Mouse (Mus musculus) hindbrain, embryonic 14.5 days (tissue): ENCODE results near the gene Amy1. TPM values are rescaled to one million over a fixed set of nuclear protein-coding genes. Genes with fewer than 3 reads are reported as not detected.
"Not testable (repeated sequence)": the region's sequence is repeated elsewhere in the genome, so short reads cannot be mapped to it uniquely, and the experiment has no call there.

Source experiments
- ATAC-seq: fragments of 200-750 bp; cut with Nextera tagmentation; 2 replicates; pipeline ENCODE4 v1.8.0; 2017; ENCODE audit warnings: moderate number of reproducible peaks, mild to moderate bottlenecking, moderate TSS enrichment, moderate library complexity; ENCODE audit not compliant: low FRiP score
- DNase-seq: peaks from one replicate; pipeline ENCODE4 v3.0.0-alpha.2; 2015; ENCODE audit warnings: low spot score
- H3K27ac ChIP-seq: fragments of 300-500 bp; sonication (generic); 2 replicates; pipeline ENCODE4 v1.5.1; 2014; ENCODE audit warnings: mild to moderate bottlenecking, moderate library complexity
- H3K27me3 ChIP-seq: fragments of 300-500 bp; sonication (generic); 2 replicates; pipeline ENCODE4 v1.6.1; 2014; ENCODE audit warnings: mild to moderate bottlenecking, low read length, mixed read lengths; ENCODE audit not compliant: control insufficient read depth, insufficient read depth
- H3K36me3 ChIP-seq: fragments of 300-500 bp; sonication (generic); replicated peaks from 2 replicates; pipeline ENCODE4 v1.6.1; 2014; ENCODE audit not compliant: control insufficient read depth, insufficient read depth
- H3K4me1 ChIP-seq: fragments of 300-500 bp; sonication (generic); replicated peaks from 2 replicates; pipeline ENCODE4 v1.6.1; 2014; ENCODE audit warnings: antibody characterized with exemption, low read length, mixed read lengths; ENCODE audit not compliant: control insufficient read depth, insufficient read depth
- H3K4me2 ChIP-seq: fragments of 300-500 bp; sonication (generic); replicated peaks from 2 replicates; pipeline ENCODE4 v1.6.1; 2014; ENCODE audit warnings: mild to moderate bottlenecking, moderate library complexity
- H3K4me3 ChIP-seq: fragments of 300-500 bp; sonication (generic); replicated peaks from 2 replicates; pipeline ENCODE4 v1.5.1; 2014; ENCODE audit warnings: mild to moderate bottlenecking, low read length
- H3K9ac ChIP-seq: fragments of 300-500 bp; sonication (generic); 2 replicates; pipeline ENCODE4 v1.6.1; 2014
- H3K9me3 ChIP-seq: fragments of 300-500 bp; sonication (generic); 2 replicates; pipeline ENCODE4 v1.6.1; 2016; ENCODE audit warnings: low read length; ENCODE audit not compliant: control insufficient read depth
- WGBS: fragments of 180-500 bp; shearing (Covaris S2); extraction: QIAGEN DNeasy Blood & Tissue Kit; methylation state at CpG from one replicate; pipeline ENCODE4 v1.1.7; 2014; 5-methylcytosine and 5-hydroxymethylcytosine counted together
- polyA plus RNA-seq: library from polyadenylated mRNA; unstranded; fragments of >200 nt; fragmentation: Nextera tagmentation; extraction: Ambion mirVana; gene quantifications from 2 replicates; pipeline ENCODE4 v1.2.1, GENCODE M21; 2014

Gene Amy1
- polyA plus RNA-seq: 29.6 and 34.8 TPM in 2 replicates

- Histone ChIP-seq H3K4me3 (no peak within 1 kb of the TSS), H3K9ac (no peak within 1 kb of the TSS), H3K4me2 (no peak within 1 kb of the TSS), H3K9me3 (no peaks in the 10 kb centered on the region), H3K4me1 (no peaks in the 10 kb centered on the region), H3K36me3 (peaks cover 43% of the 10 kb centered on the region), H3K27ac (no peak within 1 kb of the TSS), H3K27me3 (no peaks in the 10 kb centered on the region)
- DNase-seq (no peak), ATAC-seq (no peak)
- 99% methylated on average over 2 of the region's 2 CpGs for WGBS
These were observed at the start of gene Amy1 for GRCm38 (mm10) chr3:113606599-113606998. Amy1 (minus strand) TSS chr3:113606699.

DNA sequence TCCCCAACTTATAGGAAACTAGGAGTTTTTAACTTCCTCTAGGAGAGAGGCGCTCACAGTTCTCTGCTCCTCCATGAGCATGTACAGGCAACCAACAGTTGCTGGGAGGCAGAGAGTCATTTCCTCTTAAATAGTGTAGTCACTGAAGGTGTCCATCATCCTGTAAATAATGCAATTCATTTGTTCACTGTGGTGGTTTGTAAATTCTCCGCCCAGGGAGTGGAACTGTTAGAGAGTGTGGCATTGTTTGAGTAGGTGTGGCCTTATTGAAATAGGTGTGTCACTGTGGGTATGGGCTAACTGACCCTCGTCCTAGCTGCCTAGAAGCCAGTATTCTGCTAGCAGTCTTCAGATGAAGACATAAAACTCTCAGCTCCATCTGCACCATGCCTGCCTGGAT lies 47.8 kb upstream of the Amy1 start:
- no peaks in the 10 kb centered on the region for H3K27me3 ChIP-seq
- no peaks in the 10 kb centered on the region for H3K36me3 ChIP-seq
- DNase-seq (no peak), ATAC-seq (no peak)
- no peaks in the 10 kb centered on the region for H3K4me1 ChIP-seq
- H3K27ac ChIP-seq: no peak overlapping the region
- 80% methylated on average over 3 of the region's 3 CpGs for WGBS
- no peak overlapping the region for H3K9ac ChIP-seq
- H3K4me3 ChIP-seq: no peak overlapping the region
- H3K9me3 ChIP-seq: no peaks in the 10 kb centered on the region
- no peak overlapping the region for H3K4me2 ChIP-seq

DNA sequence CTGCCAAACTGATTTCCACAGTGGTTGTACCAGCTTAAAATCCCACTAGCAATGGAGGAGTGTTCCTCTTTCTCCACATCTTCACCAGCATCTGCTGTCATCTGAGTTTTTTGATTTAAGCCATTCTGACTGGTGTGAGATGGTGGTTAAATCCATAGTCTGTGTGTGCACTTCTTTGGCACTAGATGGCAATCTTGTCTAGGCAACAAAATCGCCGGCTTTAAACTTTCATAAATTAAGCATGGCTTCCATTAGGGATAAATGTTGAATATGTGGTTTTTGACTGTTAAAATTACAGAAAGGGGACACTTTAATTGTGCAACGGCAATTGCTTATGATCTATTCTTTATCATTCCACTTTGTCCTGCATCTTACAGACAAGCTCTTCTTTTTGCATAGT lies 44.9 kb upstream of the Amy1 start:
- not testable (repeated sequence) for H3K36me3 ChIP-seq, H3K4me2 ChIP-seq, H3K9ac ChIP-seq, H3K4me3 ChIP-seq, H3K9me3 ChIP-seq, H3K27ac ChIP-seq, H3K4me1 ChIP-seq, H3K27me3 ChIP-seq
- 44% methylated on average over 3 of the region's 3 CpGs for WGBS
- ATAC-seq: 0 out of 2 replicates have a peak, but pooled peaks have one; percentile 48
- DNase-seq: peak; percentile 81

DNA sequence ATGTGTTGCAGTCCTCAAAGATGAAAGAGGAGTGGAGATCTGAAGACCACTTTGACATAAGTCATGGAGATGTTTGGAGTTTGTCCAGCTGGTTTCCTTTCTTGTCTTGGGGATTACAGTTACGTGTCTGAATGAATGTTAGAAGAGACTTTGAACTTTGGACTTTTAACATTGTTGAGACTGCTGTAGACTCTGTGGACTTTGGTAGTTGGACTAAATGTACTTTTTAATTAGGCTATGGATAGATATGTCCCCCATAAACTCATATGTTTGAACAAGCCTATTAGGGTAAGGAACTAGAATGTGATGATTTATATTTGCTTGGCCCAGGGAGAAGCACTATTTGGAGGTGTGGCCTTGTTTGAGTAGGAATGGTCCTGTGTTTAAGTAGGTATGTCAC lies 33.0 kb upstream of the Amy1 start:
- Histone ChIP-seq H3K36me3 (no peaks in the 10 kb centered on the region), H3K9me3 (no peaks in the 10 kb centered on the region), H3K27me3 (no peaks in the 10 kb centered on the region), H3K4me3 (no peak overlapping the region), H3K4me1 (no peaks in the 10 kb centered on the region), H3K4me2 (no peak overlapping the region), H3K27ac (no peak overlapping the region), H3K9ac (no peak overlapping the region)
- 94% methylated on average over 1 of the region's 1 CpGs for WGBS
- DNase-seq (no peak), ATAC-seq (no peak)

DNA sequence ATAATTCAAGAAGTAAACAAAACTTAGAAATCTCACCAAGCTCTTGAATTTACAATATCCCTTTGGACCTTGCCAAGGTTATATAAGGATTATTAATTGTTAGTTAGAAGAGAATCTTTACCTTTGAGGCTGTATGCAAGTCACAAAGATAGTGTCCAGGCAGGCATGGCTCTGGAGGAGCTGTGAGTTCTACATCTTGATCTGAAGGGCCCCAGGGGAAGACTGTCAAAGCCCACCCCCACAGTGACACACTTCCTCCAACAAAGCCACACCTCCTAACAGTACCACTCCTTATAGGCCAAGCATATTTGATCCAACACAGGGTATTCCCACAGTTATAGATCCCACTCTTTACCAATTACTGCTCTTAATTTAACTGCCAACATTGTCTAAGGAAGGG lies 27.7 kb upstream of the Amy1 start:
- no peak for ATAC-seq
- no peaks in the 10 kb centered on the region for H3K27me3 ChIP-seq
- H3K9me3 ChIP-seq: no peaks in the 10 kb centered on the region
- H3K36me3 ChIP-seq: no peaks in the 10 kb centered on the region
- DNase-seq: no peak
- no peak overlapping the region for H3K9ac ChIP-seq
- H3K27ac ChIP-seq: no peak overlapping the region
- peaks cover 7% of the 10 kb centered on the region for H3K4me1 ChIP-seq
- no peak overlapping the region for H3K4me2 ChIP-seq
- H3K4me3 ChIP-seq: no peak overlapping the region

GRCm38 (mm10) chr3:113631611-113632010 lies 25.1 kb upstream of the Amy1 start:
- Histone ChIP-seq H3K4me3 (no peak overlapping the region), H3K4me2 (no peak overlapping the region), H3K27ac (no peak overlapping the region), H3K36me3 (peaks cover 6% of the 10 kb centered on the region), H3K27me3 (no peaks in the 10 kb centered on the region), H3K4me1 (peaks cover 12% of the 10 kb centered on the region), H3K9me3 (no peaks in the 10 kb centered on the region), H3K9ac (no peak overlapping the region)
- DNase-seq: peak; percentile 14
- no peak for ATAC-seq

DNA sequence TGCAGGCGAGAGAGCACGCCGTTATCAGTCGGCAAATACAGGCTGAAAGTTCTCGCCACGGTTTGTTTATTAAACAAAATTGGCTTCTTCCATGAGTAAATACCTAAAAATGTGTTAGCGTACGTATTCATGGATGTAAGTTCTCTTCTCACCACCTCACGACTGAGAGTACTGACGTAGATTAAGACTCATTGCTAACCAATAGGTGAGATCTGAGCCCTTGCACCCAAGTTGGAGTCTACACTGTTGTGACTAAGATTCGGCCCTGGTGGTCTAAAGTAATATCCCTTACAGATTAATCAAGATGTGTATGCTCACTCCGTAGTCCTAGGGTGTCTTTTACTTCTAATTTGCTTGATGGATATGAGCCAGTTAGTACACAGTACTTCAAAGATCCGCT lies 24.1 kb upstream of the Amy1 start:
- peak; percentile 36 for DNase-seq
- no peak for ATAC-seq
- peak overlapping the region; percentile 66 for H3K9ac ChIP-seq
- H3K27me3 ChIP-seq: no peaks in the 10 kb centered on the region
- H3K4me3 ChIP-seq: peak overlapping the region; percentile 64
- H3K4me2 ChIP-seq: peak overlapping the region; percentile 73
- 18% methylated on average over 13 of the region's 13 CpGs for WGBS
- peak overlapping the region; percentile 98 for H3K27ac ChIP-seq
- peaks cover 12% of the 10 kb centered on the region for H3K4me1 ChIP-seq
- H3K36me3 ChIP-seq: peaks cover 13% of the 10 kb centered on the region
- H3K9me3 ChIP-seq: no peaks in the 10 kb centered on the region

- peak within 1 kb of the TSS; percentile 73 for H3K4me2 ChIP-seq
- DNase-seq (peak; percentile 100), ATAC-seq (peak; percentile 98)
- no peaks in the 10 kb centered on the region for H3K27me3 ChIP-seq
- under 1% methylated on average over 69 of the region's 70 CpGs for WGBS
- H3K4me3 ChIP-seq: peak within 1 kb of the TSS; percentile 64
- H3K4me1 ChIP-seq: peaks cover 12% of the 10 kb centered on the region
- peak within 1 kb of the TSS; percentile 98 for H3K27ac ChIP-seq
- H3K9ac ChIP-seq: peak within 1 kb of the TSS; percentile 66
- H3K9me3 ChIP-seq: no peaks in the 10 kb centered on the region
- H3K36me3 ChIP-seq: peaks cover 15% of the 10 kb centered on the region
These were observed 23.3 kb upstream of the Amy1 start, which contains the start of gene Rnpc3 for GRCm38 (mm10) chr3:113629606-113630359. Rnpc3 (minus strand) TSS chr3:113630149.

DNA sequence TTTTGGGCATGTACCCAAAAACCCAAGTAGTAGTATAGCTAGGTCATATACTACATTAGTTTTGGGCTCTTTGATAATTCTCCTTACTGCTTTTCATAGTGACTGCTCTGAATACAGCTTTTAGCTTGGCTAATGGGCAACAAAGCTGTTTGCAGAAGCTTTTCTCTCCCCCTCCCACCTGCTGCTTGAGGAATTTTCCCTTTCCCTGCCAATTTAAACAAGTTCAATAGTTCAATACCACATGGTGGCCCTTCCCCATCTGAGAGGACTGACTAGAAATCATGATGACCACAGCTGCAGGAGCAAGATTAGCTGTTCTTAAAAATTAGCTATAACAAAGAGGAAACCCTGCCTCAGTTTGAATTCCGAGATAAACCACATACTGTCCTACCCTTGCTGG lies 15.7 kb downstream of the Amy1 start:
- ATAC-seq (peak; percentile 31; the same call in 1 of the 2 replicates), DNase-seq (no peak)
- Histone ChIP-seq H3K36me3 (peaks cover 5% of the 10 kb centered on the region), H3K27me3 (no peaks in the 10 kb centered on the region), H3K4me1 (no peaks in the 10 kb centered on the region), H3K4me3 (no peak overlapping the region), H3K27ac (no peak overlapping the region), H3K9ac (no peak overlapping the region), H3K4me2 (no peak overlapping the region), H3K9me3 (no peaks in the 10 kb centered on the region)
- 62% methylated on average over 1 of the region's 1 CpGs for WGBS
